Mouse (Mus musculus): ENCODE results near the gene Sag.

GRCm38 (mm10) chr1:87893414-87893813, 89.9 kb downstream of the Sag start:
- TF ChIP-seq TAL1 (IDR thresholded peaks at IDR 0.05; ENCODE audit: low read length) = no peak
- no peak for TF ChIP-seq GATA1 (IDR thresholded peaks at IDR 0.05; ENCODE audit: low read length)

Data from erythroblast, embryonic 14.5 days (primary cell).